Mouse (Mus musculus) limb, embryonic 12.5 days (tissue): ENCODE data around the gene Cryz. TPM values are rescaled to one million over a fixed set of nuclear protein-coding genes. Genes with fewer than 3 reads are reported as not detected.
"Not testable (repeated sequence)": the region's sequence is repeated elsewhere in the genome, so short reads cannot be mapped to it uniquely, and the experiment has no call there.

Source experiments
- ATAC-seq: fragments of 200-750 bp; cut with Nextera tagmentation; 2 replicates; pipeline ENCODE4 v1.8.0; 2017; ENCODE audit warnings: low read depth, moderate TSS enrichment; ENCODE audit not compliant: insufficient number of reproducible peaks, insufficient read depth, low FRiP score, low TSS enrichment
- H3K27ac ChIP-seq: fragments of 300-500 bp; sonication (generic); 2 replicates; pipeline ENCODE4 v1.5.1; 2016; ENCODE audit warnings: mild to moderate bottlenecking, moderate library complexity
- H3K27me3 ChIP-seq: fragments of 300-500 bp; sonication (generic); 2 replicates; pipeline ENCODE4 v1.6.1; 2016; ENCODE audit warnings: mild to moderate bottlenecking, moderate library complexity
- H3K36me3 ChIP-seq: fragments of 300-500 bp; sonication (generic); 2 replicates; pipeline ENCODE4 v1.6.1; 2016; ENCODE audit warnings: mild to moderate bottlenecking, moderate library complexity
- H3K4me1 ChIP-seq: fragments of 300-500 bp; sonication (generic); replicated peaks from 2 replicates; pipeline ENCODE4 v1.6.1; 2016
- H3K4me2 ChIP-seq: fragments of 300-500 bp; sonication (generic); 2 replicates; pipeline ENCODE4 v1.6.1; 2016; ENCODE audit warnings: mild to moderate bottlenecking, moderate library complexity
- H3K4me3 ChIP-seq: fragments of 300-500 bp; sonication (generic); replicated peaks from 2 replicates; pipeline ENCODE4 v1.5.1; 2016; ENCODE audit warnings: mild to moderate bottlenecking
- H3K9ac ChIP-seq: fragments of 300-500 bp; sonication (generic); replicated peaks from 2 replicates; pipeline ENCODE4 v1.6.1; 2016; ENCODE audit warnings: mild to moderate bottlenecking, moderate library complexity
- H3K9me3 ChIP-seq: fragments of 300-500 bp; sonication (generic); 2 replicates; pipeline ENCODE4 v1.6.1; 2016; ENCODE audit warnings: mild to moderate bottlenecking, moderate library complexity
- WGBS: fragments of 180-500 bp; shearing (Covaris S2); methylation state at CpG from one replicate; pipeline ENCODE4 v1.1.7; 2016; 5-methylcytosine and 5-hydroxymethylcytosine counted together
- polyA plus RNA-seq: library from polyadenylated mRNA; unstranded; fragments of >200 nt; fragmentation: Nextera tagmentation; extraction: Ambion mirVana; gene quantifications from 2 replicates; pipeline ENCODE4 v1.2.1, GENCODE M21; 2016

Gene Cryz
- polyA plus RNA-seq, 1 experiment from 2014 or later, result 24.8 TPM

GRCm38 (mm10) chr3:154611888-154612287 lies 15.4 kb downstream of the Cryz start:
- WGBS, result 90% methylated on average over 3 of the region's 3 CpGs
- peaks cover 56% of the 10 kb centered on the region for H3K36me3 ChIP-seq
- no peaks in the 10 kb centered on the region for H3K27me3 ChIP-seq
- H3K4me3 ChIP-seq, result no peak overlapping the region
- no peaks in the 10 kb centered on the region for H3K9me3 ChIP-seq
- H3K4me1 ChIP-seq, result no peaks in the 10 kb centered on the region
- H3K4me2 ChIP-seq, result no peak overlapping the region
- ATAC-seq, result no peak
- H3K9ac ChIP-seq, result no peak overlapping the region
- no peak overlapping the region for H3K27ac ChIP-seq

DNA sequence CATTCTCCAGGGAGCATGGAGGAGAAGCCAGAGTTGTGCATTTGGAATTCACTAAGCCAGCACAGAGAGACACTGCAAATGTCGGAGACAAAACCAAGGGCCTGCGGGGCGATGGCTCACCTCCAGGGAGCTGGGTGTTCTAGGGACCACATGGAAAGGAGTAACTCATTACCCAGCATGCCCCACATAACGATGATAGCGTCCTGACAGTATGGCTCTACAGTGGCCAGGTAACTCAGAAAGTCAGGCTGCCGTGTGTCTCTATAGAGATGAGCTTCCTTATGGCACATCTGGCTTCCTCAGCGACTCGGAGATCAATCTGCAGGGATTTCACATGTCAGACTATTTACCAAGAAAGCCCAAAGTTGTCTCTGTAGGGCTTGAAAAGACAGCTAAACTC lies 18.3 kb downstream of the Cryz start:
- Histone ChIP-seq H3K9me3 (no peaks in the 10 kb centered on the region), H3K4me1 (no peaks in the 10 kb centered on the region), H3K27ac (no peak overlapping the region), H3K4me2 (no peak overlapping the region), H3K9ac (no peak overlapping the region), H3K4me3 (no peak overlapping the region), H3K36me3 (peaks cover 45% of the 10 kb centered on the region), H3K27me3 (no peaks in the 10 kb centered on the region)
- ATAC-seq, result no peak
- WGBS, result 93% methylated on average over 8 of the region's 8 CpGs

- Histone ChIP-seq H3K27ac (no peak overlapping the region), H3K4me3 (no peak overlapping the region), H3K27me3 (no peaks in the 10 kb centered on the region), H3K9ac (no peak overlapping the region), H3K4me1 (no peaks in the 10 kb centered on the region), H3K9me3 (no peaks in the 10 kb centered on the region), H3K36me3 (peaks cover 44% of the 10 kb centered on the region), H3K4me2 (no peak overlapping the region)
- WGBS, result 87% methylated on average over 7 of the region's 7 CpGs
- ATAC-seq, result no peak
These were observed 18.8 kb downstream of the Cryz start for GRCm38 (mm10) chr3:154615304-154615703.

DNA sequence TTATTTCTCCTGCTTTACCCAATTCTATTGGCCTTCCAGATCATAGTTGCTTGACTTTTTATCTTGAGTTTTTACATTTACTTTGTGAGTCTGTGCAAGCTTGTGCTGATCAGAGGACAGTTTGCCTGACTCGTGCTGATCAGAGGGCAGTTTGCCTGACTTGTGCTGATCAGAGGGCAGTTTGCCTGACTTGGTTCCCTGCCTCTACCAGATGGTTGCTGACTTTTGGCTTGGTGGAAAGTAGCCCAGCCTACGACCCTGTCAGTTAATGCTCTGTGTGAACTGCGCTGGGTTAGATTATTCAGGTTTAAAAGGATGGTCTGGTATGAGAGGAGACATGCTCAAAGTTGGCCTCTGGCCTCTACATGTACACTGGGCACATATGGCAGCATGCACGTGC lies 19.6 kb downstream of the Cryz start:
- Histone ChIP-seq H3K9me3 (no peaks in the 10 kb centered on the region), H3K36me3 (peaks cover 39% of the 10 kb centered on the region), H3K4me1 (no peaks in the 10 kb centered on the region), H3K9ac (no peak overlapping the region), H3K4me2 (no peak overlapping the region), H3K27me3 (no peaks in the 10 kb centered on the region), H3K4me3 (no peak overlapping the region), H3K27ac (no peak overlapping the region)
- no peak for ATAC-seq
- WGBS, result 86% methylated on average over 4 of the region's 4 CpGs

DNA sequence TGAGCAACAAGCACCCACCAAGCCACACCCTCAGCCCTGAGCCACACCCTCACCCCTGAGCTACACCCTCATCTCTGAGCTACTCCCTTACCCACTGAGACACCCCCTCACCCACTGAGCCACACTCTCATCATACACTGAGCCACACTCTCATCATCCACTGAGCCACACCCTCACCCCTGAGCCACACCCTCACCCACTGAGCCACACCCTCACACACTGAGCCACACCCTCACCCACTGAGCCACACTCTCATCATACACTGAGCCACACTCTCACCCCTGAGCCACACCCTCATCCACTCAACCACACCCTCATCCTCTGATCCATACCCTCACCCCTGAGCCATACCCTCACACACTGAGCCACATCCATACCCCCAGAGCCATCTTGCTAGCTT lies 31.8 kb downstream of the Cryz start:
- no peak overlapping the region for H3K4me2 ChIP-seq
- H3K9ac ChIP-seq, result no peak overlapping the region
- peak; percentile 76; the same call in 1 of the 2 replicates for ATAC-seq
- no peak overlapping the region for H3K27ac ChIP-seq
- H3K4me3 ChIP-seq, result no peak overlapping the region
- H3K4me1 ChIP-seq, result no peaks in the 10 kb centered on the region
- no peaks in the 10 kb centered on the region for H3K9me3 ChIP-seq
- no peaks in the 10 kb centered on the region for H3K27me3 ChIP-seq
- H3K36me3 ChIP-seq, result 0 out of 2 replicates have a peak, but pooled peaks cover 8% of the 10 kb centered on the region

GRCm38 (mm10) chr3:154631281-154631680 lies 34.8 kb downstream of the Cryz start:
- H3K4me3 ChIP-seq, H3K27me3 ChIP-seq, ATAC-seq, H3K9me3 ChIP-seq, H3K36me3 ChIP-seq, H3K4me1 ChIP-seq, H3K27ac ChIP-seq, H3K9ac ChIP-seq, H3K4me2 ChIP-seq: not testable (repeated sequence)
- WGBS, result 86% methylated on average over 2 of the region's 2 CpGs

DNA sequence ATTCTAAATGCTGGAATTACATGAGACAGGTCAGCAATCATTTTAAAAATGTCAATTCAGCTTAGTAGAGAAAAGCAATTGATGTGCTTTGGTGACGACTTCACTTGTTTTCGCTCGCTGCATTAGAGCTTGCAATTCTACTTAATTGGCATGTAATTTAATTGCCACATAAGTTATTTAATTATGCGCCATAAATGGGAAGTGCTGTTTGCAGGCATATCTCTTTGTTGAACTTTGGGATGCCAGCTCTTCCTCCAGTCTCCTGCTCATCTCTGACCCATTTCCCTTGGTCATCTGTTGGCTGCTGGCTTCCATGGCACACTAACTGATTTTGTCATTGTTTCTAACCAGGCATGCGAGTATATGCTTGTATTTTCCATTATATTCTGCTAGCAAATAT lies 36.6 kb downstream of the Cryz start:
- H3K4me2 ChIP-seq, result no peak overlapping the region
- no peaks in the 10 kb centered on the region for H3K4me1 ChIP-seq
- no peaks in the 10 kb centered on the region for H3K27me3 ChIP-seq
- no peak overlapping the region for H3K27ac ChIP-seq
- 81% methylated on average over 5 of the region's 5 CpGs for WGBS
- ATAC-seq, result no peak
- no peak overlapping the region for H3K4me3 ChIP-seq
- H3K9me3 ChIP-seq, result no peaks in the 10 kb centered on the region
- H3K36me3 ChIP-seq, result no peaks in the 10 kb centered on the region
- H3K9ac ChIP-seq, result no peak overlapping the region

DNA sequence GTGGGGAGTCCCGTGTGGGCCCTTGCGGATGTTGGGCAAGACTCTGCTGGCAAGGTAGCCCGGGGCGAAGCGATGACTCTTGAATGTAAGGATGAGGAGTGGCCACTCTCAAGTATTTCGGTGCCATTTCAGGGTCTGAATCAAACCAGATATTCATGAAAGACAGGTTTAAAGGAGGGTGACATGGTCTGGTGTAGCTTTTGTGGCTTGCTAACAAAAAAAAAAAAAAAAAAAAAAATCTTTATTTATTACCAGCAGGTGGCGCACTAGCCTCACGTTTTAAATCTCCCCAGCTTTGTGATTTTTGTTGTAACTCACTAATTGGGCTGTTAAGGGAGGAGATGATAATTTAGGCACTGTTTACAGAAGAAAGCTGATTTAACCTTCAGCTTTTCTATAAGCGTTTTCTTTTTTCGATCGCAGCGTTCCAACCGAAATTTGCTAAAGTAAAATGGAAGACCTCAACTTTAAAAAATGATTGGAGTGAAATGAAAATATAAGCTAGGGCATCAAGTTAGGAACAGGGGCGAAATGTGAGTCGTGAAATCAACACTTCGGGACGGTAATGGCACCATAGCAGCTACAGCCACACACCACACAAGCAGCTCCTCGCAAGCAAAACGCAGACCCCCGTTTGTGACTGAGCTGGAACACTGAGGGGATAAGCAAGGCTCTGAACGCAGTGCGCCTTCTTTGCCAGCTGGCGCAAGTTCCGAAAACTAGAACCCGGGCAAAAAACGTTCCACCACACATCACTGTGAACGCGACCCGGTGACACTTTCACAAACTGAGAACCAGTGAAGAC lies 50.3 kb downstream of the Cryz start:
- Histone ChIP-seq H3K4me2 (peak overlapping the region; percentile 48), H3K36me3 (no peaks in the 10 kb centered on the region), H3K27ac (no peak overlapping the region), H3K9ac (no peak overlapping the region), H3K4me1 (0 out of 2 replicates have a peak, but pooled peaks cover 3% of the 10 kb centered on the region), H3K27me3 (peaks cover 32% of the 10 kb centered on the region), H3K4me3 (peak overlapping the region; percentile 19), H3K9me3 (no peaks in the 10 kb centered on the region)
- no peak for ATAC-seq
- WGBS, result 45% methylated on average over 29 of the region's 29 CpGs

DNA sequence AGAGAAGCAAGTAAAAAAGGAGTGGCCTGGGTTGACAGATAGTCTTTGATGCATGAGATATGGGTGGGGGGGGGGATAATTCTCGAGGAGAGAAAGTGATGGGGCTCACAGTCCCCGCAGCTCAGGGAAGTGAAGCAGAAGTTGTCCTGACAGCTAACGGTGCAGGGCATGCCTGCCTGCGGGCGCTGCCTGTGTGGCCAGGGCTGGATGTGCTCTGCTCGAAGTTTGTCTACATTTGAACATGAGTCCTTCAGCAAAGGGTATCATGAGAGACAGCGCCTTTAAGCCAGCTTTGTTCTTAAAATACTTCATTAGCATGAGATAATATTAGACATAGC lies 50.9 kb downstream of the Cryz start:
- H3K9ac ChIP-seq, result no peak overlapping the region
- WGBS, result 49% methylated on average over 7 of the region's 7 CpGs
- H3K4me1 ChIP-seq, result 0 out of 2 replicates have a peak, but pooled peaks cover 3% of the 10 kb centered on the region
- H3K4me2 ChIP-seq, result peak overlapping the region; percentile 48
- H3K9me3 ChIP-seq, result no peaks in the 10 kb centered on the region
- H3K4me3 ChIP-seq, result peak overlapping the region; percentile 19
- no peak overlapping the region for H3K27ac ChIP-seq
- no peaks in the 10 kb centered on the region for H3K36me3 ChIP-seq
- ATAC-seq, result no peak
- H3K27me3 ChIP-seq, result peaks cover 38% of the 10 kb centered on the region

GRCm38 (mm10) chr3:154649411-154650285 lies 53.1 kb downstream of the Cryz start:
- Histone ChIP-seq H3K4me2 (no peak overlapping the region), H3K9ac (no peak overlapping the region), H3K27ac (no peak overlapping the region), H3K9me3 (no peaks in the 10 kb centered on the region), H3K4me1 (0 out of 2 replicates have a peak, but pooled peaks cover 3% of the 10 kb centered on the region), H3K4me3 (no peak overlapping the region), H3K27me3 (peaks cover 44% of the 10 kb centered on the region), H3K36me3 (no peaks in the 10 kb centered on the region)
- ATAC-seq, result no peak
- 44% methylated on average over 20 of the region's 20 CpGs for WGBS

DNA sequence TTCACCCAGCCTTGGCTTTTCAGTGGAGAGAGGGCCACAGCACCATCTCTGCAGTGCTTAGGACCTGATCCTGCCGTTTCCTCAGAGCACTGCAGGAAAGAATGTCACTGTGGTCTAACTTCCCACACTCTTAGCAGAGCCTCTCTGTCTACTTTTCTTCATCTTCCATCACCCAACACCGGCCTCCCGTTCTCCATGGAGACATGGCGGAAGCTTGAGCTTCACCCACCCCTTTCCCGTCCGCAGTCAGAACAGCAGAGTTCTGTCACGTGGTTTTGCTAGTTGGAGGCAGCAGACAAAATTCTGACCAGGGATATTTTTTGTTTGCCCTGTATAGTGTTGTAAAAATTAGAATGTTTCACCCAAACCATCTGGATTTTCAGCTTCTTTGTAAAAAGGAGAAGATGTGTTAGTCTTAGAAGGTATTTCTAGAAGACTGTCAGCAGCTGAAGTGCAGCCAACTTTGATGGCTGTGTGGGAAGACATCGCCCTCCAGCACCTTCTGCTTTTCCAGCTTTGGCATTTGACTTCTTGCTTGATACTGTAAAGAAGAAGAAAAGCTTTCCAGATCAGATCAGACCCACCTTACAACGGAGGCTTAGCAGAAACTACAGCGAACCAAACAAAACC lies 54.8 kb downstream of the Cryz start:
- no peak overlapping the region for H3K4me2 ChIP-seq
- no peak overlapping the region for H3K4me3 ChIP-seq
- H3K27me3 ChIP-seq, result peaks cover 50% of the 10 kb centered on the region
- 0 out of 2 replicates have a peak, but pooled peaks cover 3% of the 10 kb centered on the region for H3K4me1 ChIP-seq
- 77% methylated on average over 10 of the region's 10 CpGs for WGBS
- H3K9ac ChIP-seq, result no peak overlapping the region
- ATAC-seq, result no peak
- no peak overlapping the region for H3K27ac ChIP-seq
- no peaks in the 10 kb centered on the region for H3K36me3 ChIP-seq
- no peaks in the 10 kb centered on the region for H3K9me3 ChIP-seq
